Mouse (Mus musculus) ES-Bruce4 (cell line): ENCODE data around the gene Map7d3.

ENCODE experiments used
- CTCF ChIP-seq: IDR thresholded peaks from one replicate; pipeline ENCODE4 v1.8.1; 2011; ENCODE audit warnings: low read depth, low read length
- POLR2A ChIP-seq: IDR thresholded peaks from one replicate; pipeline ENCODE4 v1.8.1; 2011; ENCODE audit warnings: low read length; ENCODE audit not compliant: insufficient read depth

DNA sequence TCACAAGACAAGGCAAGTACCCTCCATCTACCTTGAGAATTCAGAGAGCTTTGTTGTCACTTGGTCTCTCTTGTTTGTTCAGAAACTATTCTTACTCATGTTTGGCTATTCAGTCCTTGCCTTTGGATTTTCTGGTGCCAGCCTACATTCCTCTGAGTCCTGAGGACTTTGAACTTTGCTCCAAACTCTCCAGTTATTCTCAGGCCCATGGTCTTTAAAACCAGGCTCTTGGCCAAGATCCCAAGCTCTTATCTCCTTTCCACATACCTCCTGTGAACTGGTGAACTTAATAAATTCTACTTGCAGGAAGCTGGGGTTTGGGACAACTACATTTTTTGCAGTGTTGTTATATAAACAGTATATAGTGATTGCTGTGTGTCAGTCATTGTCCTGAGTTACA is 52.3 kb downstream of the Map7d3 start:
- TF ChIP-seq POLR2A (no peak), CTCF (no peak)
